In genomic region chr16:20480115-20480514, GRCm38 (mm10) we compare ENCODE assay signal across 9 mouse cellular contexts. TPM values are rescaled to one million over a fixed set of nuclear protein-coding genes. Genes with fewer than 3 reads are reported as not detected.
DNase-seq lines count a peak whose midpoint lies in the region; ATAC-seq and TF ChIP-seq lines count a peak whose summit lies in the region.
"Had no signal": no experiment of that assay in that cellular context is flagged by ENCODE, and none has a peak within 500 bp of the region (broad histone marks: within the 10 kb centered on the region; RNA-seq: fewer than 3 reads in every experiment).

No protein-coding gene starts in this region.

- DNase-seq in cerebellum, adult 2 months: no peak
- no peak for DNase-seq in cerebellum, postnatal 4 days (ENCODE audit: low spot score in 2 of 2)
- peak; percentile 62 for DNase-seq in lung, embryonic 14.5 days
- no peak for DNase-seq in lung, adult 2 months
- peak; percentile 72 for DNase-seq in kidney, postnatal 0 days (ENCODE audit: low spot score)
- peak; percentile 22 to 30 for DNase-seq in thymus, postnatal 36 days
- no peak for DNase-seq in layer of hippocampus, adult 9-10 months (ENCODE audit: low spot score)

- H3K27me3 ChIP-seq in cerebellum, adult 2 months (ENCODE audit: control insufficient read depth, insufficient read depth, low read length): no peaks in the 10 kb centered on the region
- H3K27me3 ChIP-seq in lung, embryonic 14.5 days (ENCODE audit: insufficient read depth, low read length): no peaks in the 10 kb centered on the region
- no peaks in the 10 kb centered on the region for H3K27me3 ChIP-seq in kidney, postnatal 0 days (ENCODE audit: insufficient read depth, low read length)
- H3K27me3 ChIP-seq: heart, embryonic 13.5 days had no signal

- no peaks in the 10 kb centered on the region for H3K9me3 ChIP-seq in lung, embryonic 14.5 days (ENCODE audit: low read depth, low read length)
- H3K9me3 ChIP-seq in kidney, postnatal 0 days (replicated peaks; ENCODE audit: low read length): no peaks in the 10 kb centered on the region
- H3K9me3 ChIP-seq: heart, embryonic 13.5 days had no signal

- WGBS in cerebellum, adult 2 months: 27% methylated on average over 3 of the region's 3 CpGs
- 44% methylated on average over 3 of the region's 3 CpGs for WGBS in lung, embryonic 14.5 days
- 29% methylated on average over 3 of the region's 3 CpGs for WGBS in lung, adult 2 months
- 44% methylated on average over 3 of the region's 3 CpGs for WGBS in kidney, postnatal 0 days

- no peaks in the 10 kb centered on the region for H3K4me1 ChIP-seq in cerebellum, adult 2 months (ENCODE audit: control insufficient read depth, insufficient read depth, low read length)
- no peaks in the 10 kb centered on the region for H3K4me1 ChIP-seq in lung, embryonic 14.5 days (ENCODE audit: insufficient read depth)
- H3K4me1 ChIP-seq in lung, adult 2 months (ENCODE audit: control insufficient read depth, insufficient read depth, low read length): no peaks in the 10 kb centered on the region
- H3K4me1 ChIP-seq in kidney, postnatal 0 days (replicated peaks; ENCODE audit: insufficient read depth, low read length): no peaks in the 10 kb centered on the region

- no peaks in the 10 kb centered on the region for H3K36me3 ChIP-seq in lung, embryonic 14.5 days (ENCODE audit: insufficient read depth)
- H3K36me3 ChIP-seq in kidney, postnatal 0 days (ENCODE audit: insufficient read depth, low read length): no peaks in the 10 kb centered on the region
- H3K36me3 ChIP-seq: heart, embryonic 13.5 days had no signal

- TF ChIP-seq CTCF in cerebellum, adult 2 months (IDR thresholded peaks at IDR 0.05; ENCODE audit: borderline replicate concordance, insufficient read depth, low read depth, low read length): 0 out of 2 replicates have a peak, but pooled peaks have one; percentile 12
- TF ChIP-seq CTCF in lung, embryonic 14.5 days (IDR thresholded peaks at IDR 0.05; ENCODE audit: low read depth): peak; percentile 59
- TF ChIP-seq CTCF in lung, adult 2 months (IDR thresholded peaks at IDR 0.05; ENCODE audit: insufficient read depth, low read length): no peak
- peak; percentile 70 for TF ChIP-seq CTCF in kidney, postnatal 0 days (IDR thresholded peaks at IDR 0.05; ENCODE audit: low read depth)

- H3K27ac ChIP-seq in cerebellum, adult 2 months (ENCODE audit: insufficient read depth, low read length): no peak overlapping the region
- H3K27ac ChIP-seq in lung, embryonic 14.5 days (ENCODE audit: low read depth): no peak overlapping the region
- H3K27ac ChIP-seq in kidney, postnatal 0 days: no peak overlapping the region
- H3K27ac ChIP-seq: heart, embryonic 13.5 days had no signal

- ATAC-seq in lung, embryonic 14.5 days (ENCODE audit: insufficient read depth): no peak
- no peak for ATAC-seq in kidney, postnatal 0 days (replicated peaks; ENCODE audit: low FRiP score, low read depth)
- ATAC-seq in inflammation-experienced regulatory T-cells, adult 6 months: no peak

- no peak overlapping the region for H3K9ac ChIP-seq in lung, embryonic 14.5 days
- H3K9ac ChIP-seq in kidney, postnatal 0 days (ENCODE audit: low read depth, low read length): no peak overlapping the region
- H3K9ac ChIP-seq: heart, embryonic 13.5 days had no signal

- no peak overlapping the region for H3K4me2 ChIP-seq in lung, embryonic 14.5 days
- no peak overlapping the region for H3K4me2 ChIP-seq in kidney, postnatal 0 days (ENCODE audit: low read length)
- H3K4me2 ChIP-seq: heart, embryonic 13.5 days had no signal

- no peak overlapping the region for H3K4me3 ChIP-seq in cerebellum, adult 2 months (replicated peaks; ENCODE audit: insufficient read depth, low read depth, low read length)
- no peak overlapping the region for H3K4me3 ChIP-seq in lung, embryonic 14.5 days (ENCODE audit: low read depth, low read length)
- H3K4me3 ChIP-seq in lung, adult 2 months (replicated peaks; ENCODE audit: extremely low read depth, low read depth, low read length): no peak overlapping the region
- no peak overlapping the region for H3K4me3 ChIP-seq in kidney, postnatal 0 days (replicated peaks; ENCODE audit: low read depth, low read length)
- H3K4me3 ChIP-seq: heart, embryonic 13.5 days had no signal

- no peak for TF ChIP-seq POLR2A in cerebellum, adult 2 months (IDR thresholded peaks at IDR 0.05; ENCODE audit: borderline replicate concordance, insufficient read depth, low read length)
- no peak for TF ChIP-seq POLR2A in lung, adult 2 months (IDR thresholded peaks at IDR 0.05; ENCODE audit: borderline replicate concordance, extremely low read depth, low read depth, low read length)

RNA-seq across cellular contexts. Expression of gene Eif2b5, which starts 18.5 kb away (rescaled TPM):
- polyA plus RNA-seq in cerebellum, adult 2 months (2012; rRNA removed): 52.4 and 53.3 TPM in 2 replicates
- 111 and 112 TPM in 2 replicates for polyA plus RNA-seq in lung, embryonic 14.5 days (2014; fragmentation: Nextera tagmentation; extraction: Ambion mirVana)
- polyA plus RNA-seq in lung, adult 2 months (2012; rRNA removed): 20.9 and 24.7 TPM in 2 replicates
- polyA plus RNA-seq in kidney, postnatal 0 days (2015; fragmentation: Nextera tagmentation; extraction: Ambion mirVana): 76.0 and 85.1 TPM in 2 replicates
- 10 to 100 TPM; 13.1 to 19.0 (median 14.8) TPM for polyA plus RNA-seq in inflammation-experienced regulatory T-cells, adult 6 months (2017; shearing (Covaris generic))

RNA-seq across cellular contexts. Expression of gene Dvl3, which starts 36.7 kb away (rescaled TPM):
- 60.2 and 66.5 TPM in 2 replicates for polyA plus RNA-seq in cerebellum, adult 2 months (2012; rRNA removed)
- 24.6 and 25.2 TPM in 2 replicates for polyA plus RNA-seq in lung, embryonic 14.5 days (2014; fragmentation: Nextera tagmentation; extraction: Ambion mirVana)
- 35.9 and 44.0 TPM in 2 replicates for polyA plus RNA-seq in lung, adult 2 months (2012; rRNA removed)
- 15.7 and 16.5 TPM in 2 replicates for polyA plus RNA-seq in kidney, postnatal 0 days (2015; fragmentation: Nextera tagmentation; extraction: Ambion mirVana)
- polyA plus RNA-seq in inflammation-experienced regulatory T-cells, adult 6 months (2017; shearing (Covaris generic)): 10 to 100 TPM; 10.9 to 19.2 (median 12.4) TPM

RNA-seq across cellular contexts. Expression of gene Abcc5, which starts 53.9 kb away (rescaled TPM):
- 251 and 263 TPM in 2 replicates for polyA plus RNA-seq in cerebellum, adult 2 months (2012; rRNA removed)
- 60.2 and 63.0 TPM in 2 replicates for polyA plus RNA-seq in lung, embryonic 14.5 days (2014; fragmentation: Nextera tagmentation; extraction: Ambion mirVana)
- 108 and 148 TPM in 2 replicates for polyA plus RNA-seq in lung, adult 2 months (2012; rRNA removed)
- polyA plus RNA-seq in kidney, postnatal 0 days (2015; fragmentation: Nextera tagmentation; extraction: Ambion mirVana): 35.7 and 38.6 TPM in 2 replicates
- polyA plus RNA-seq in inflammation-experienced regulatory T-cells, adult 6 months (2017; shearing (Covaris generic)): 10 to 100 TPM; 20.5 to 39.1 (median 35.7) TPM

RNA-seq across cellular contexts. Expression of gene Ap2m1, which starts 55.2 kb away (rescaled TPM):
- 1,156 and 1,178 TPM in 2 replicates for polyA plus RNA-seq in cerebellum, adult 2 months (2012; rRNA removed)
- 641 and 646 TPM in 2 replicates for polyA plus RNA-seq in lung, embryonic 14.5 days (2014; fragmentation: Nextera tagmentation; extraction: Ambion mirVana)
- polyA plus RNA-seq in lung, adult 2 months (2012; rRNA removed): 339 and 440 TPM in 2 replicates
- 605 and 673 TPM in 2 replicates for polyA plus RNA-seq in kidney, postnatal 0 days (2015; fragmentation: Nextera tagmentation; extraction: Ambion mirVana)
- 100 to 1,000 TPM; 494 to 560 (median 499) TPM for polyA plus RNA-seq in inflammation-experienced regulatory T-cells, adult 6 months (2017; shearing (Covaris generic))

Comparison
In these comparisons a context has a peak if more than half of its experiments do, and no peak if none do; other contexts are left out.
1. DNase-seq: peak in lung, embryonic 14.5 days (single experiment), kidney, postnatal 0 days (single experiment) and thymus, postnatal 36 days (2 of 2); none in cerebellum, adult 2 months (0 of 2), cerebellum, postnatal 4 days (0 of 2), lung, adult 2 months (single experiment) and layer of hippocampus, adult 9-10 months (single experiment).